Mouse (Mus musculus) midbrain, postnatal 0 days (tissue): Measurements from ENCODE around the gene Asgr2. TPM values are rescaled to one million over a fixed set of nuclear protein-coding genes. Genes with fewer than 3 reads are reported as not detected.
A peak's percentile ranks its signal among the peaks of the same experiment; 100 is the strongest.

ENCODE experiments used
- ATAC-seq: fragments of 200-750 bp; cut with Nextera tagmentation; 2 replicates; pipeline ENCODE4 v1.8.0; 2017; ENCODE audit warnings: moderate number of reproducible peaks, mild to moderate bottlenecking, moderate TSS enrichment, moderate library complexity; ENCODE audit not compliant: low FRiP score
- DNase-seq: peaks from one replicate; pipeline ENCODE4 v3.0.0-alpha.2; 2015; ENCODE audit warnings: low spot score
- H3K27ac ChIP-seq: fragments of 300-500 bp; sonication (generic); 2 replicates; pipeline ENCODE4 v1.5.1; 2014; ENCODE audit warnings: low read depth, mild to moderate bottlenecking, low read length, mixed read lengths
- H3K27me3 ChIP-seq: fragments of 300-500 bp; sonication (generic); 2 replicates; pipeline ENCODE4 v1.6.1; 2014; ENCODE audit warnings: low read length, control low read depth, mixed read lengths; ENCODE audit not compliant: insufficient read depth
- H3K36me3 ChIP-seq: fragments of 300-500 bp; sonication (generic); 2 replicates; pipeline ENCODE4 v1.6.1; 2014; ENCODE audit warnings: low read length, control low read depth, mixed read lengths; ENCODE audit not compliant: insufficient read depth
- H3K4me1 ChIP-seq: fragments of 300-500 bp; sonication (generic); 2 replicates; pipeline ENCODE4 v1.6.1; 2014; ENCODE audit warnings: mild to moderate bottlenecking, control low read depth, antibody characterized with exemption, low read length, mixed read lengths; ENCODE audit not compliant: insufficient read depth
- H3K4me2 ChIP-seq: fragments of 300-500 bp; sonication (generic); 2 replicates; pipeline ENCODE4 v1.6.1; 2014; ENCODE audit warnings: low read depth, mild to moderate bottlenecking, low read length, mixed read lengths; ENCODE audit not compliant: poor library complexity, severe bottlenecking
- H3K4me3 ChIP-seq: fragments of 300-500 bp; sonication (generic); 2 replicates; pipeline ENCODE4 v1.5.1; 2014; ENCODE audit warnings: low read depth, mild to moderate bottlenecking, low read length, moderate library complexity
- H3K9ac ChIP-seq: fragments of 300-500 bp; sonication (generic); replicated peaks from 2 replicates; pipeline ENCODE4 v1.6.1; 2014; ENCODE audit warnings: mild to moderate bottlenecking, low read length, moderate library complexity, mixed read lengths; ENCODE audit not compliant: poor library complexity, severe bottlenecking
- H3K9me3 ChIP-seq: fragments of 300-500 bp; sonication (generic); 2 replicates; pipeline ENCODE4 v1.6.1; 2016; ENCODE audit warnings: low read length, control low read depth
- CTCF ChIP-seq: IDR thresholded peaks from 2 replicates; pipeline ENCODE4 v1.5.1; 2016; ENCODE audit warnings: antibody characterized with exemption, mild to moderate bottlenecking
- WGBS: fragments of 180-500 bp; shearing (Covaris S2); extraction: QIAGEN DNeasy Blood & Tissue Kit; methylation state at CpG from one replicate; pipeline ENCODE4 v1.1.7; 2014; 5-methylcytosine and 5-hydroxymethylcytosine counted together
- polyA plus RNA-seq: library from polyadenylated mRNA; unstranded; fragments of >200 nt; fragmentation: Nextera tagmentation; extraction: Ambion mirVana; gene quantifications from 2 replicates; pipeline ENCODE4 v1.2.1, GENCODE M21; 2015
- total RNA-seq: library from RNA; depleted of rRNA; stranded (reverse); fragments of >200 nt; gene quantifications from 2 replicates; pipeline ENCODE4 v1.2.3, GENCODE M21; 2014

The Asgr2 gene
- total and polyA plus RNA-seq, 2 experiments from 2014 or later = not detected

- Histone ChIP-seq H3K27ac (no peak within 1 kb of the TSS), H3K4me1 (no peaks in the 10 kb centered on the region), H3K4me3 (no peak within 1 kb of the TSS), H3K4me2 (no peak within 1 kb of the TSS), H3K9ac (no peak within 1 kb of the TSS), H3K36me3 (no peaks in the 10 kb centered on the region), H3K9me3 (no peaks in the 10 kb centered on the region), H3K27me3 (no peaks in the 10 kb centered on the region)
- no peak for DNase-seq
- WGBS = 88% methylated on average over 10 of the region's 10 CpGs
- ATAC-seq = no peak
- TF ChIP-seq CTCF = no peak
These were observed 38.4 kb upstream of the Asgr2 start, which contains the start of gene Asgr1 for GRCm38 (mm10) chr11:70053898-70054570. TSS of gene Asgr1 (plus strand) at chr11:70054085.

- TF ChIP-seq CTCF = peak; percentile 94
- H3K9me3 ChIP-seq = no peaks in the 10 kb centered on the region
- no peaks in the 10 kb centered on the region for H3K36me3 ChIP-seq
- no peak overlapping the region for H3K4me3 ChIP-seq
- H3K4me2 ChIP-seq = peak overlapping the region; percentile 26; the same call in 1 of the 2 replicates
- WGBS = 22% methylated on average over 18 of the region's 18 CpGs
- H3K4me1 ChIP-seq = no peaks in the 10 kb centered on the region
- no peaks in the 10 kb centered on the region for H3K27me3 ChIP-seq
- peak; percentile 66 for DNase-seq
- H3K27ac ChIP-seq = no peak overlapping the region
- H3K9ac ChIP-seq = no peak overlapping the region
- peak; percentile 59; the same call in 1 of the 2 replicates for ATAC-seq
These were observed 36.7 kb upstream of the Asgr2 start for GRCm38 (mm10) chr11:70055618-70056214.

GRCm38 (mm10) chr11:70057805-70058204, 34.6 kb upstream of the Asgr2 start:
- H3K9ac ChIP-seq = no peak overlapping the region
- H3K36me3 ChIP-seq = no peaks in the 10 kb centered on the region
- no peaks in the 10 kb centered on the region for H3K27me3 ChIP-seq
- 78% methylated on average over 9 of the region's 9 CpGs for WGBS
- H3K4me1 ChIP-seq = no peaks in the 10 kb centered on the region
- H3K27ac ChIP-seq = no peak overlapping the region
- no peak overlapping the region for H3K4me2 ChIP-seq
- DNase-seq (no peak), ATAC-seq (no peak)
- H3K9me3 ChIP-seq = no peaks in the 10 kb centered on the region
- no peak for TF ChIP-seq CTCF
- H3K4me3 ChIP-seq = no peak overlapping the region

- no peak overlapping the region for H3K9ac ChIP-seq
- no peak overlapping the region for H3K4me3 ChIP-seq
- DNase-seq (no peak), ATAC-seq (no peak)
- H3K27me3 ChIP-seq = no peaks in the 10 kb centered on the region
- WGBS = 70% methylated on average over 6 of the region's 6 CpGs
- no peak overlapping the region for H3K27ac ChIP-seq
- no peaks in the 10 kb centered on the region for H3K4me1 ChIP-seq
- H3K36me3 ChIP-seq = no peaks in the 10 kb centered on the region
- no peak overlapping the region for H3K4me2 ChIP-seq
- TF ChIP-seq CTCF = no peak
- no peaks in the 10 kb centered on the region for H3K9me3 ChIP-seq
These were observed 32.5 kb upstream of the Asgr2 start for GRCm38 (mm10) chr11:70059930-70060329.

GRCm38 (mm10) chr11:70063053-70063452, 29.4 kb upstream of the Asgr2 start:
- ATAC-seq = no peak
- no peaks in the 10 kb centered on the region for H3K27me3 ChIP-seq
- 69% methylated on average over 3 of the region's 3 CpGs for WGBS

GRCm38 (mm10) chr11:70066701-70067100, 25.7 kb upstream of the Asgr2 start:
- no peaks in the 10 kb centered on the region for H3K4me1 ChIP-seq
- WGBS = 76% methylated on average over 4 of the region's 4 CpGs
- no peak for TF ChIP-seq CTCF

More at GRCm38 (mm10) chr11:70063053-70063452, 29.4 kb upstream of the Asgr2 start:
- TF ChIP-seq CTCF = no peak; the same call in 1 of the 2 replicates
- Histone ChIP-seq H3K4me1 (no peaks in the 10 kb centered on the region), H3K36me3 (no peaks in the 10 kb centered on the region), H3K9me3 (no peaks in the 10 kb centered on the region), H3K9ac (no peak overlapping the region), H3K4me3 (no peak overlapping the region), H3K27ac (no peak overlapping the region), H3K4me2 (no peak overlapping the region)
- no peak for DNase-seq

More at GRCm38 (mm10) chr11:70066701-70067100, 25.7 kb upstream of the Asgr2 start:
- ATAC-seq = no peak
- Histone ChIP-seq H3K4me3 (no peak overlapping the region), H3K9ac (no peak overlapping the region), H3K36me3 (no peaks in the 10 kb centered on the region), H3K27me3 (no peaks in the 10 kb centered on the region), H3K27ac (no peak overlapping the region), H3K4me2 (no peak overlapping the region), H3K9me3 (no peaks in the 10 kb centered on the region)
- DNase-seq = no peak
